Mouse (Mus musculus) embryonic facial prominence, embryonic 14.5 days (tissue): ENCODE measurements around the gene Kpna4. TPM values are rescaled to one million over a fixed set of nuclear protein-coding genes. Genes with fewer than 3 reads are reported as not detected.

Experiments used
- ATAC-seq: fragments of 200-750 bp; cut with Nextera tagmentation; 2 replicates; pipeline ENCODE4 v1.8.0; 2017; ENCODE audit warnings: low read depth, moderate number of reproducible peaks, moderate TSS enrichment
- DNase-seq: peaks from one replicate; pipeline ENCODE4 v3.0.0-alpha.2; 2015; ENCODE audit warnings: low spot score
- H3K27ac ChIP-seq: fragments of 300-500 bp; sonication (generic); replicated peaks from 2 replicates; pipeline ENCODE4 v1.5.1; 2014; ENCODE audit warnings: low read depth, mild to moderate bottlenecking, low read length, moderate library complexity
- H3K27me3 ChIP-seq: fragments of 300-500 bp; sonication (generic); replicated peaks from 2 replicates; pipeline ENCODE4 v1.6.1; 2014; ENCODE audit warnings: low read length; ENCODE audit not compliant: control insufficient read depth, insufficient read depth
- H3K36me3 ChIP-seq: fragments of 300-500 bp; sonication (generic); 2 replicates; pipeline ENCODE4 v1.6.1; 2014; ENCODE audit warnings: low read length, mixed read lengths; ENCODE audit not compliant: control insufficient read depth, insufficient read depth
- H3K4me1 ChIP-seq: fragments of 300-500 bp; sonication (generic); 2 replicates; pipeline ENCODE4 v1.6.1; 2014; ENCODE audit warnings: antibody characterized with exemption, low read length; ENCODE audit not compliant: control insufficient read depth, insufficient read depth
- H3K4me2 ChIP-seq: fragments of 300-500 bp; sonication (generic); 2 replicates; pipeline ENCODE4 v1.6.1; 2014; ENCODE audit warnings: low read depth, mild to moderate bottlenecking, low read length, moderate library complexity, mixed read lengths
- H3K4me3 ChIP-seq: fragments of 300-500 bp; sonication (generic); 2 replicates; pipeline ENCODE4 v1.5.1; 2014; ENCODE audit warnings: low read depth, mild to moderate bottlenecking, low read length
- H3K9ac ChIP-seq: fragments of 300-500 bp; sonication (generic); 2 replicates; pipeline ENCODE4 v1.6.1; 2014; ENCODE audit warnings: low read depth, mild to moderate bottlenecking, low read length, moderate library complexity, mixed read lengths
- H3K9me3 ChIP-seq: fragments of 300-500 bp; sonication (generic); 2 replicates; pipeline ENCODE4 v1.6.1; 2016; ENCODE audit warnings: low read length; ENCODE audit not compliant: control insufficient read depth
- WGBS: fragments of 180-500 bp; shearing (Covaris S2); extraction: QIAGEN DNeasy Blood & Tissue Kit; methylation state at CpG from one replicate; pipeline ENCODE4 v1.1.7; 2014; 5-methylcytosine and 5-hydroxymethylcytosine counted together
- polyA plus RNA-seq: library from polyadenylated mRNA; unstranded; fragments of >200 nt; fragmentation: Nextera tagmentation; extraction: Ambion mirVana; gene quantifications from 2 replicates; pipeline ENCODE4 v1.2.1, GENCODE M21; 2014

The Kpna4 gene
- polyA plus RNA-seq, 1 experiment from 2014 or later: 34.8 TPM

GRCm38 (mm10) chr3:69125891-69126508, 913 bp downstream of the Kpna4 start:
- H3K4me1 ChIP-seq: peaks cover 8% of the 10 kb centered on the region; the same call in 1 of the 2 replicates
- H3K9ac ChIP-seq: peak overlapping the region; percentile 95
- H3K27ac ChIP-seq: peak overlapping the region; percentile 97
- peak; percentile 50 for DNase-seq
- no peaks in the 10 kb centered on the region for H3K9me3 ChIP-seq
- H3K36me3 ChIP-seq: no peaks in the 10 kb centered on the region
- WGBS: under 1% methylated on average over 35 of the region's 35 CpGs
- H3K4me2 ChIP-seq: peak overlapping the region; percentile 79
- no peak for ATAC-seq
- no peaks in the 10 kb centered on the region for H3K27me3 ChIP-seq
- peak overlapping the region; percentile 91 for H3K4me3 ChIP-seq

DNA sequence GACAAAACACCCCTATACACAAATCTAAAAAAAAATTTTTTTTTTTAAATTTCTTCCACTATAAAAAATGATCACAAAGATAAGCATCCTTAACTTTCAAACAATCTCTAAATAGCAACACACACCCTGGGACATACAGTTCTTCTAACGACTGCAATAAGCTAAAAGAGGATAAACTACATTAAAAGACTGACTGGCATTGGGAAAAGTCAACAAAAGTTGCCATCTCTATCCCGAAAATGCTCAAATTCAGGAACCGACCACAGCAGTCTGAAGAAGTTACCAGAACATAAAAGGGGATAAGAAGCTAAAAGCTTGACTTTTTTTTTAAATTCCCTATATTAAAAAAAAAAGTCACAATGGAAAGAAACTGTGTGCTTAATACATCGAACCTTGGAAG, 1.5 kb downstream of the Kpna4 start:
- no peak for ATAC-seq
- H3K4me2 ChIP-seq: peak overlapping the region; percentile 79
- WGBS: 18% methylated on average over 4 of the region's 4 CpGs
- peaks cover 8% of the 10 kb centered on the region; the same call in 1 of the 2 replicates for H3K4me1 ChIP-seq
- DNase-seq: no peak
- peak overlapping the region; percentile 95 for H3K9ac ChIP-seq
- peak overlapping the region; percentile 91 for H3K4me3 ChIP-seq
- no peaks in the 10 kb centered on the region for H3K9me3 ChIP-seq
- no peak overlapping the region for H3K27ac ChIP-seq
- no peaks in the 10 kb centered on the region for H3K36me3 ChIP-seq
- H3K27me3 ChIP-seq: no peaks in the 10 kb centered on the region

GRCm38 (mm10) chr3:69118827-69119226, 8.1 kb downstream of the Kpna4 start:
- H3K27me3 ChIP-seq: no peaks in the 10 kb centered on the region
- H3K9ac ChIP-seq: no peak overlapping the region
- WGBS: 55% methylated on average over 3 of the region's 3 CpGs
- H3K4me1 ChIP-seq: 0 out of 2 replicates have a peak, but pooled peaks cover 3% of the 10 kb centered on the region
- peak; percentile 31 for DNase-seq
- no peak overlapping the region for H3K27ac ChIP-seq
- no peak overlapping the region for H3K4me3 ChIP-seq
- H3K9me3 ChIP-seq: no peaks in the 10 kb centered on the region
- no peak overlapping the region for H3K4me2 ChIP-seq
- ATAC-seq: peak; percentile 79
- H3K36me3 ChIP-seq: no peaks in the 10 kb centered on the region

GRCm38 (mm10) chr3:69114760-69115159, 12.2 kb downstream of the Kpna4 start:
- Histone ChIP-seq H3K36me3 (no peaks in the 10 kb centered on the region), H3K4me2 (no peak overlapping the region), H3K9me3 (no peaks in the 10 kb centered on the region), H3K4me3 (no peak overlapping the region), H3K9ac (no peak overlapping the region), H3K4me1 (0 out of 2 replicates have a peak, but pooled peaks cover 3% of the 10 kb centered on the region), H3K27ac (no peak overlapping the region), H3K27me3 (no peaks in the 10 kb centered on the region)
- WGBS: 88% methylated on average over 1 of the region's 1 CpGs
- DNase-seq: no peak
- ATAC-seq: no peak

DNA sequence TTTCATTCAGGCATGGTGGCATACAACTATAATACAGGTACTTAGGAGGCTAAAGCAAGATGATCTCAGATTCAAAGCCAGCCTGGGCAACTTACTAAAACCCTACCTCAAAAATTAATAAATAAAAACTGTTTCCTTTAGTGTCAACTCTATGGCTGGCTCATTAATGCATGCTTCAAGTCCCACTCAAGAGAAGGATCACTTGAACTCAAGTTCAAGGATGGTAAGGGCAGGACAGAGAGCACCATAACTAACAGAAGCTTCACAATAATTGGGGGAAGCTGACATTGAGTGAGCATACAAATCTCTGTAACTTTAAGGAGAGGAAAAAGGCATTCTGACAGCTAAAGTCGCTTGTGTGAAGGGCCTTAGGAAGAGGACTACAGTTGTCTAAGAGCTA, 13.0 kb downstream of the Kpna4 start:
- H3K4me1 ChIP-seq: 0 out of 2 replicates have a peak, but pooled peaks cover 3% of the 10 kb centered on the region
- no peak overlapping the region for H3K4me3 ChIP-seq
- H3K9ac ChIP-seq: no peak overlapping the region
- H3K27me3 ChIP-seq: no peaks in the 10 kb centered on the region
- no peak for ATAC-seq
- 77% methylated on average over 1 of the region's 1 CpGs for WGBS
- H3K27ac ChIP-seq: no peak overlapping the region
- no peaks in the 10 kb centered on the region for H3K9me3 ChIP-seq
- no peak overlapping the region for H3K4me2 ChIP-seq
- H3K36me3 ChIP-seq: no peaks in the 10 kb centered on the region
- no peak for DNase-seq

GRCm38 (mm10) chr3:69109079-69109478, 17.8 kb downstream of the Kpna4 start:
- H3K9me3 ChIP-seq: no peaks in the 10 kb centered on the region
- H3K27ac ChIP-seq: no peak overlapping the region
- H3K36me3 ChIP-seq: no peaks in the 10 kb centered on the region
- H3K4me2 ChIP-seq: no peak overlapping the region
- no peaks in the 10 kb centered on the region for H3K27me3 ChIP-seq
- ATAC-seq (no peak), DNase-seq (no peak)
- no peak overlapping the region for H3K4me3 ChIP-seq
- H3K9ac ChIP-seq: no peak overlapping the region
- no peaks in the 10 kb centered on the region for H3K4me1 ChIP-seq
- WGBS: 97% methylated on average over 1 of the region's 1 CpGs

- WGBS: 91% methylated on average over 7 of the region's 7 CpGs
- H3K27ac ChIP-seq: no peak overlapping the region
Measured at GRCm38 (mm10) chr3:69094456-69094855, 32.5 kb downstream of the Kpna4 start.

DNA sequence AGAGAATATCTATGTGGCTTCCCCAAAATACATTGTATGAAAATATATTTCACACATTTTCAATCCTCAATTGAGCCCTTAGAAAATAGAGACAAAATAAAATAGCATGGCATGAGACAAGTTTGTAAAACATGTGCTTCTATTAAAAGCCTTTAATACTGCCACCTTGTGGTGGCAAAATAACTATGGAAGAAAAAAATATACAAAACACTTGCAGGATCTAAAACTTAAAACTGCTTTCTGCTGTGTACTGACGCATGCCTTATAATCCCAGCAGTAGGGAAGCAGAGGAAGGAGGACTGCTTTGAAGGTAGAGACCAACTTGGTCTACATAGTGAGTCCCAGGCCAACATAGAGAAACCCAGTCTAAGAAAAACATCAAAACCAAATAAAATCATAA, 62.9 kb downstream of the Kpna4 start:
- H3K4me3 ChIP-seq: no peak overlapping the region
- ATAC-seq: no peak
- H3K4me2 ChIP-seq: no peak overlapping the region
- WGBS: 31% methylated on average over 1 of the region's 1 CpGs
- H3K9me3 ChIP-seq: no peaks in the 10 kb centered on the region
- H3K9ac ChIP-seq: no peak overlapping the region
- no peaks in the 10 kb centered on the region for H3K4me1 ChIP-seq
- H3K36me3 ChIP-seq: no peaks in the 10 kb centered on the region
- H3K27ac ChIP-seq: no peak overlapping the region
- no peaks in the 10 kb centered on the region for H3K27me3 ChIP-seq
- peak; percentile 65 for DNase-seq

More at GRCm38 (mm10) chr3:69094456-69094855, 32.5 kb downstream of the Kpna4 start:
- H3K9me3 ChIP-seq: no peaks in the 10 kb centered on the region
- H3K9ac ChIP-seq: no peak overlapping the region
- H3K4me3 ChIP-seq: no peak overlapping the region
- DNase-seq (no peak), ATAC-seq (no peak)
- H3K36me3 ChIP-seq: peaks cover 53% of the 10 kb centered on the region
- no peaks in the 10 kb centered on the region for H3K27me3 ChIP-seq
- no peaks in the 10 kb centered on the region for H3K4me1 ChIP-seq
- no peak overlapping the region for H3K4me2 ChIP-seq

- no peak overlapping the region for H3K4me3 ChIP-seq
- H3K4me2 ChIP-seq: no peak overlapping the region
- no peak overlapping the region for H3K9ac ChIP-seq
- WGBS: 100% methylated on average over 1 of the region's 1 CpGs
- no peak overlapping the region for H3K27ac ChIP-seq
- DNase-seq (no peak), ATAC-seq (no peak)
- H3K27me3 ChIP-seq: no peaks in the 10 kb centered on the region
- no peaks in the 10 kb centered on the region for H3K4me1 ChIP-seq
- H3K9me3 ChIP-seq: no peaks in the 10 kb centered on the region
- no peaks in the 10 kb centered on the region for H3K36me3 ChIP-seq
Measured at GRCm38 (mm10) chr3:69062764-69063163, 64.1 kb downstream of the Kpna4 start.
